Mouse (Mus musculus) CH12.LX (cell line): ENCODE measurements around the gene Anln.
A peak's percentile ranks its signal among the peaks of the same experiment; 100 is the strongest.

Source experiments
- BHLHE40 ChIP-seq: IDR thresholded peaks from 2 replicates; pipeline ENCODE4 v1.6.1; 2011; ENCODE audit warnings: mild to moderate bottlenecking, low read depth, low read length, improper control_type of control experiment
- CHD2 ChIP-seq: IDR thresholded peaks from 2 replicates; pipeline ENCODE4 v1.6.1; 2011; ENCODE audit warnings: low read length, improper control_type of control experiment
- CTCF ChIP-seq, 2 experiments: IDR thresholded peaks in 1 of 2; conservative IDR thresholded peaks in 1 of 2; 2 replicates each; pipeline ENCODE4 v1.5.1; 2011 to 2012; ENCODE audit warnings: low read depth in 2 of 2, low read length in 2 of 2, improper control_type of control experiment in 1 of 2, inconsistent platforms in 1 of 2, mild to moderate bottlenecking in 1 of 2, moderate library complexity in 1 of 2
- HCFC1 ChIP-seq: IDR thresholded peaks from 2 replicates; pipeline ENCODE4 v1.6.1; 2012; ENCODE audit warnings: low read depth, mild to moderate bottlenecking, inconsistent platforms, low read length, improper control_type of control experiment
- JUND ChIP-seq: conservative IDR thresholded peaks from 2 replicates; pipeline ENCODE4 v1.6.1; 2011; ENCODE audit warnings: low read depth, low read length, improper control_type of control experiment
- PAX5 ChIP-seq: IDR thresholded peaks from 2 replicates; pipeline ENCODE4 v1.6.1; 2012; ENCODE audit warnings: low read length, inconsistent platforms, mixed read lengths
- POLR2A ChIP-seq: IDR thresholded peaks from 2 replicates; pipeline ENCODE4 v1.6.1; 2011; ENCODE audit warnings: low read depth, mild to moderate bottlenecking, improper control_type of control experiment, low read length
- USF1 ChIP-seq: IDR thresholded peaks from 2 replicates; pipeline ENCODE4 v1.6.1; 2014; ENCODE audit warnings: low read depth, mild to moderate bottlenecking, inconsistent platforms, low read length, improper control_type of control experiment

DNA sequence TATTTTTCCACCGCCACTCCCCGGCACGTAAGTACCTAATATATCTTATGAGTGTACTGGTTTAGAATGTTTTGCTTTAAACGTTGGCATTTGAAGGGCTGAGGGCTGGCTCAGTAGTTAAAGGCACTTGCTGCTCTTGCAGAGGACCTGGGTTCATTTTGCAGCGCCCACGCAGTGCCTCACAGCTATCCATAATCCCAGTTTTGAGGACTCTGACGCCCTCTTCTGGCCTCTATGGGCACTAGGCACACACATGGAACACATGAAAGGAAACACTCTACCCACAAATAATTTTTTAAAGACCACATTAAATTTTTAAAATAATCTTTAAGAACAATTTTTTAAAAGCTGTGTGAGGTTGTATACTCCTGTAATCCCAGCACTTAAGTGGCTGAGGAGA is 20.5 kb upstream of the Anln start:
- TF ChIP-seq HCFC1 = no peak
- TF ChIP-seq BHLHE40 = no peak
- peak in 1 of 2 experiments; percentile 35; a peak in 2 of 4 replicates for TF ChIP-seq CTCF (conservative IDR thresholded peaks at IDR 0.05 in 1 of 2, IDR thresholded peaks at IDR 0.05 in 1 of 2; ENCODE audit: low read depth in 2 of 2, low read length in 2 of 2)
- TF ChIP-seq JUND = no peak
- no peak for TF ChIP-seq POLR2A
- TF ChIP-seq CHD2 = no peak
- TF ChIP-seq USF1 = no peak
- TF ChIP-seq PAX5 = no peak
